ENCODE assay signal across 8 mouse cellular contexts in genomic region chr4:95636937-95637749, GRCm38 (mm10).
DNase-seq lines count a peak whose midpoint lies in the region; ATAC-seq and TF ChIP-seq lines count a peak whose summit lies in the region.

No protein-coding gene starts in this region.

- ATAC-seq in forebrain, embryonic 14.5 days, result peak; percentile 75
- ATAC-seq in embryonic facial prominence, embryonic 11.5 days (replicated peaks; ENCODE audit: insufficient number of reproducible peaks, low FRiP score, low TSS enrichment, low read depth), result peak; percentile 34
- peak; percentile 37; the same call in 1 of the 2 replicates for ATAC-seq in heart, embryonic 14.5 days (ENCODE audit: insufficient number of reproducible peaks, insufficient read depth, low FRiP score, low read depth)
- ATAC-seq in lung, postnatal 0 days, result peak; percentile 82

- H3K4me3 ChIP-seq in forebrain, embryonic 14.5 days (ENCODE audit: low read depth, low read length), result no peak overlapping the region
- no peak overlapping the region for H3K4me3 ChIP-seq in forebrain, embryonic 10.5 days
- H3K4me3 ChIP-seq in embryonic facial prominence, embryonic 11.5 days (ENCODE audit: low read depth, low read length), result no peak overlapping the region
- no peak overlapping the region for H3K4me3 ChIP-seq in heart, embryonic 14.5 days (ENCODE audit: control insufficient read depth in 1 of 2, insufficient read depth in 1 of 2, low read depth in 1 of 2, low read length in 2 of 2)
- no peak overlapping the region for H3K4me3 ChIP-seq in lung, postnatal 0 days (ENCODE audit: low read depth, low read length)

- peak; percentile 79 for DNase-seq in forebrain, embryonic 14.5 days (ENCODE audit: low spot score)
- DNase-seq in forebrain, embryonic 10.5 days (ENCODE audit: extremely low spot score, low spot score), result no peak
- DNase-seq in embryonic facial prominence, embryonic 11.5 days (ENCODE audit: low spot score), result peak; percentile 10
- peak; percentile 38 for DNase-seq in kidney, postnatal 14 days
- DNase-seq in lung, postnatal 0 days (ENCODE audit: low spot score), result peak; percentile 84
- peak; percentile 53 for DNase-seq in right cerebral cortex, postnatal 4 days
- DNase-seq in thymus, postnatal 10 days (ENCODE audit: low spot score in 2 of 2), result no peak

- no peaks in the 10 kb centered on the region for H3K9me3 ChIP-seq in forebrain, embryonic 14.5 days (replicated peaks; ENCODE audit: control insufficient read depth, low read length)
- H3K9me3 ChIP-seq in forebrain, embryonic 10.5 days, result no peaks in the 10 kb centered on the region
- H3K9me3 ChIP-seq in embryonic facial prominence, embryonic 11.5 days (replicated peaks; ENCODE audit: control insufficient read depth, low read length), result no peaks in the 10 kb centered on the region
- H3K9me3 ChIP-seq in heart, embryonic 14.5 days (ENCODE audit: control insufficient read depth, low read length), result no peaks in the 10 kb centered on the region
- H3K9me3 ChIP-seq in lung, postnatal 0 days (ENCODE audit: low read length), result no peaks in the 10 kb centered on the region

- TF ChIP-seq CTCF in lung, postnatal 0 days (IDR thresholded peaks at IDR 0.05), result 0 out of 2 replicates have a peak, but pooled peaks have one; percentile 8

- peaks cover 8% of the 10 kb centered on the region; the same call in 1 of the 2 replicates for H3K4me1 ChIP-seq in forebrain, embryonic 14.5 days (ENCODE audit: control insufficient read depth, insufficient read depth, low read length)
- H3K4me1 ChIP-seq in forebrain, embryonic 10.5 days, result peaks cover 24% of the 10 kb centered on the region
- no peaks in the 10 kb centered on the region for H3K4me1 ChIP-seq in embryonic facial prominence, embryonic 11.5 days (ENCODE audit: control insufficient read depth, insufficient read depth, low read length)
- H3K4me1 ChIP-seq in heart, embryonic 14.5 days (ENCODE audit: control insufficient read depth in 2 of 2, insufficient read depth in 2 of 2, low read length in 2 of 2), result peaks cover 10 to 19% of the 10 kb centered on the region in 2 experiments
- H3K4me1 ChIP-seq in lung, postnatal 0 days (ENCODE audit: insufficient read depth, low read depth, low read length), result no peaks in the 10 kb centered on the region

- TF ChIP-seq EP300 in lung, postnatal 0 days (IDR thresholded peaks at IDR 0.05), result no peak

- no peaks in the 10 kb centered on the region for H3K27me3 ChIP-seq in forebrain, embryonic 14.5 days (replicated peaks; ENCODE audit: control insufficient read depth, insufficient read depth, low read length)
- no peaks in the 10 kb centered on the region for H3K27me3 ChIP-seq in forebrain, embryonic 10.5 days (ENCODE audit: poor library complexity, severe bottlenecking)
- H3K27me3 ChIP-seq in embryonic facial prominence, embryonic 11.5 days (ENCODE audit: control insufficient read depth, insufficient read depth, low read length), result no peaks in the 10 kb centered on the region
- no peaks in the 10 kb centered on the region for H3K27me3 ChIP-seq in heart, embryonic 14.5 days (ENCODE audit: control insufficient read depth, insufficient read depth, low read length)
- no peaks in the 10 kb centered on the region for H3K27me3 ChIP-seq in lung, postnatal 0 days (replicated peaks; ENCODE audit: insufficient read depth, low read length)

- H3K4me2 ChIP-seq in forebrain, embryonic 14.5 days (ENCODE audit: low read length), result no peak overlapping the region
- no peak overlapping the region for H3K4me2 ChIP-seq in embryonic facial prominence, embryonic 11.5 days (ENCODE audit: low read depth, low read length)
- peak overlapping the region; percentile 21; the same call in 1 of the 2 replicates for H3K4me2 ChIP-seq in heart, embryonic 14.5 days (ENCODE audit: low read length)
- H3K4me2 ChIP-seq in lung, postnatal 0 days (replicated peaks; ENCODE audit: low read depth, low read length), result 0 out of 2 replicates have a peak overlapping the region, but pooled peaks have one; percentile 11

- H3K36me3 ChIP-seq in forebrain, embryonic 14.5 days (ENCODE audit: control insufficient read depth, insufficient read depth, low read length), result no peaks in the 10 kb centered on the region
- no peaks in the 10 kb centered on the region for H3K36me3 ChIP-seq in forebrain, embryonic 10.5 days (replicated peaks)
- H3K36me3 ChIP-seq in embryonic facial prominence, embryonic 11.5 days (replicated peaks; ENCODE audit: control insufficient read depth, insufficient read depth, low read depth, low read length), result no peaks in the 10 kb centered on the region
- no peaks in the 10 kb centered on the region for H3K36me3 ChIP-seq in heart, embryonic 14.5 days (ENCODE audit: control insufficient read depth, insufficient read depth, low read length)
- no peaks in the 10 kb centered on the region for H3K36me3 ChIP-seq in lung, postnatal 0 days (ENCODE audit: insufficient read depth, low read length)

- H3K9ac ChIP-seq in forebrain, embryonic 14.5 days (ENCODE audit: low read length), result no peak overlapping the region
- no peak overlapping the region for H3K9ac ChIP-seq in embryonic facial prominence, embryonic 11.5 days (replicated peaks; ENCODE audit: low read length)
- H3K9ac ChIP-seq in heart, embryonic 14.5 days (ENCODE audit: low read length), result peak overlapping the region; percentile 25; the same call in 1 of the 2 replicates
- no peak overlapping the region for H3K9ac ChIP-seq in lung, postnatal 0 days (replicated peaks; ENCODE audit: low read depth)

- 17% methylated on average over 7 of the region's 7 CpGs for WGBS in forebrain, embryonic 14.5 days
- 45% methylated on average over 7 of the region's 7 CpGs for WGBS in forebrain, embryonic 10.5 days
- 23% methylated on average over 7 of the region's 7 CpGs for WGBS in embryonic facial prominence, embryonic 11.5 days
- WGBS in heart, embryonic 14.5 days, result 49% methylated on average over 7 of the region's 7 CpGs
- 30% methylated on average over 7 of the region's 7 CpGs for WGBS in lung, postnatal 0 days

- H3K27ac ChIP-seq in forebrain, embryonic 14.5 days (ENCODE audit: low read depth, low read length), result 0 out of 2 replicates have a peak overlapping the region, but pooled peaks have one; percentile 46
- H3K27ac ChIP-seq in forebrain, embryonic 10.5 days, result no peak overlapping the region; the same call in 1 of the 2 replicates
- H3K27ac ChIP-seq in embryonic facial prominence, embryonic 11.5 days (replicated peaks; ENCODE audit: low read depth, low read length), result no peak overlapping the region
- peak overlapping the region; percentile 80 to 92 for H3K27ac ChIP-seq in heart, embryonic 14.5 days (replicated peaks in 1 of 2; ENCODE audit: control insufficient read depth in 1 of 2, insufficient read depth in 1 of 2, low read depth in 2 of 2, low read length in 2 of 2)
- H3K27ac ChIP-seq in lung, postnatal 0 days (ENCODE audit: low read length), result 0 out of 2 replicates have a peak overlapping the region, but pooled peaks have one; percentile 20

Comparison
In these comparisons a context has a peak if more than half of its experiments do, and no peak if none do; other contexts are left out.
1. DNase-seq: peak in forebrain, embryonic 14.5 days (single experiment), embryonic facial prominence, embryonic 11.5 days (single experiment), kidney, postnatal 14 days (single experiment), lung, postnatal 0 days (single experiment) and right cerebral cortex, postnatal 4 days (single experiment); none in forebrain, embryonic 10.5 days (single experiment) and thymus, postnatal 10 days (0 of 2).
2. H3K27ac ChIP-seq: peak in forebrain, embryonic 14.5 days (single experiment), heart, embryonic 14.5 days (2 of 2) and lung, postnatal 0 days (single experiment); none in forebrain, embryonic 10.5 days (single experiment) and embryonic facial prominence, embryonic 11.5 days (single experiment).
3. H3K4me2 ChIP-seq: peak in heart, embryonic 14.5 days (single experiment) and lung, postnatal 0 days (single experiment); none in forebrain, embryonic 14.5 days (single experiment) and embryonic facial prominence, embryonic 11.5 days (single experiment).
4. Peak in every context shown above with its lines, with median percentiles within 50 percentile points of each other: ATAC-seq.